Mouse (Mus musculus): ENCODE results near the gene Tex11.
"Not testable (repeated sequence)": the region's sequence is repeated elsewhere in the genome, so short reads cannot be mapped to it uniquely, and the experiment has no call there.

Tex11 gene

GRCm38 (mm10) chrX:101059541-101059940, at the start of gene Tex11:
Gene Tex11 (minus strand): TSS chrX:101059667.
- no peak for DNase-seq (ENCODE audit: low spot score in 2 of 2)

- no peak for DNase-seq (ENCODE audit: low spot score in 2 of 2)
Observed at GRCm38 (mm10) chrX:101085920-101086319, 26.5 kb upstream of the Tex11 start, which contains the start of gene Slc7a3. Gene Slc7a3 (minus strand): TSS chrX:101086020.

- not testable (repeated sequence) for DNase-seq (ENCODE audit: low spot score in 2 of 2)
Observed at GRCm38 (mm10) chrX:101085211-101085610, 25.7 kb upstream of the Tex11 start.

GRCm38 (mm10) chrX:101084192-101084591, 24.7 kb upstream of the Tex11 start:
- no peak for DNase-seq (ENCODE audit: low spot score in 2 of 2)

GRCm38 (mm10) chrX:101065245-101065644, 5.8 kb upstream of the Tex11 start:
- no peak for DNase-seq (ENCODE audit: low spot score in 2 of 2)

GRCm38 (mm10) chrX:101063503-101063902, 4.0 kb upstream of the Tex11 start:
- DNase-seq (ENCODE audit: low spot score in 2 of 2): no peak

GRCm38 (mm10) chrX:100943640-100944039, 115.8 kb downstream of the Tex11 start:
- DNase-seq (ENCODE audit: low spot score in 2 of 2): no peak

GRCm38 (mm10) chrX:100839211-100839610, 220.3 kb downstream of the Tex11 start:
- no peak for DNase-seq (ENCODE audit: low spot score in 2 of 2)

GRCm38 (mm10) chrX:100832806-100833205, 226.7 kb downstream of the Tex11 start:
- DNase-seq (ENCODE audit: low spot score in 2 of 2): no peak

- no peak for DNase-seq (ENCODE audit: low spot score in 2 of 2)
Observed at GRCm38 (mm10) chrX:100825557-100825956, 233.9 kb downstream of the Tex11 start.

- no peak for DNase-seq (ENCODE audit: low spot score in 2 of 2)
Observed at GRCm38 (mm10) chrX:100821149-100821548, 238.3 kb downstream of the Tex11 start.

- no peak for DNase-seq (ENCODE audit: low spot score in 2 of 2)
Observed at GRCm38 (mm10) chrX:100818681-100819080, 240.8 kb downstream of the Tex11 start.

- DNase-seq (ENCODE audit: low spot score in 2 of 2): no peak
Observed at GRCm38 (mm10) chrX:100815766-100816165, 243.7 kb downstream of the Tex11 start.

GRCm38 (mm10) chrX:100814139-100814538, 245.3 kb downstream of the Tex11 start:
- DNase-seq (ENCODE audit: low spot score in 2 of 2): no peak

- no peak for DNase-seq (ENCODE audit: low spot score in 2 of 2)
Observed at GRCm38 (mm10) chrX:100811129-100811528, 248.3 kb downstream of the Tex11 start.

GRCm38 (mm10) chrX:100802034-100802433, 257.4 kb downstream of the Tex11 start:
- DNase-seq (ENCODE audit: low spot score in 2 of 2): no peak

GRCm38 (mm10) chrX:100800643-100801042, 258.8 kb downstream of the Tex11 start:
- no peak for DNase-seq (ENCODE audit: low spot score in 2 of 2)

- DNase-seq (ENCODE audit: low spot score in 2 of 2): no peak
Observed at GRCm38 (mm10) chrX:100797851-100798527, 261.5 kb downstream of the Tex11 start.

- DNase-seq (ENCODE audit: low spot score in 2 of 2): no peak
Observed at GRCm38 (mm10) chrX:100797370-100797769, 262.1 kb downstream of the Tex11 start.

GRCm38 (mm10) chrX:100796741-100797090, 262.8 kb downstream of the Tex11 start:
- DNase-seq (ENCODE audit: low spot score in 2 of 2): no peak

- no peak for DNase-seq (ENCODE audit: low spot score in 2 of 2)
Observed at GRCm38 (mm10) chrX:100796041-100796740, 263.3 kb downstream of the Tex11 start.

GRCm38 (mm10) chrX:100789322-100789721, 270.1 kb downstream of the Tex11 start:
- DNase-seq (ENCODE audit: low spot score in 2 of 2): no peak
